Mouse (Mus musculus): ENCODE data around the gene Btg1-ps1.
"Not testable (repeated sequence)": the region's sequence is repeated elsewhere in the genome, so short reads cannot be mapped to it uniquely, and the experiment has no call there.

Btg1-ps1 gene

GRCm38 (mm10) chrX:38018597-38018996 lies at the start of gene Btg1-ps1:
Btg1-ps1 (minus strand) TSS chrX:38018815.
- not testable (repeated sequence) for DNase-seq

- DNase-seq, result no peak
Measured at GRCm38 (mm10) chrX:38066175-38066574, 47.6 kb upstream of the Btg1-ps1 start, which contains the start of gene Rhox10. Rhox10 (plus strand) TSS chrX:38066475.

DNA sequence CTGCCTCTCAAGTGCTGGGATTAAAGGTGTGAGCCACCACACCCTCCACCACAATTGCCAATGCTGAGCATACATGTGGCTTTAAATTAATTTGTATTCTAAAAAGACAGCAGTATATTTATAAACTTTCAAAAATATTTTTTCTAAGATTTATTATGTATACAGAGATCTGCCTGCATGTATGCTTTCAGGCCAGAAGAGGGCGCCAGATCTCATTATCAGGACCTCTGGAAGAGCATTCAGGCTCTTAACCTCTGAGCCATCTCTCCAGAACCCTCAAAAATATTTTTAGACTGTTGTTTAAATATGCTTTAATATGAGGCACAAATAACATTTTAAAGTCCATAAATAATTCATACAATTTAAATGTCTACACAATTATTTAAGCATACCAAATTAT lies 42.9 kb upstream of the Btg1-ps1 start:
- DNase-seq, result no peak

- not testable (repeated sequence) for DNase-seq
Measured at GRCm38 (mm10) chrX:38043014-38043413, 24.4 kb upstream of the Btg1-ps1 start, which contains the start of gene Btg1-ps2. Btg1-ps2 (minus strand) TSS chrX:38043114.

- no peak for DNase-seq
Measured at GRCm38 (mm10) chrX:38039666-38040065, 21.1 kb upstream of the Btg1-ps1 start.

- no peak for DNase-seq
Measured at GRCm38 (mm10) chrX:38033841-38034240, 15.2 kb upstream of the Btg1-ps1 start.

DNA sequence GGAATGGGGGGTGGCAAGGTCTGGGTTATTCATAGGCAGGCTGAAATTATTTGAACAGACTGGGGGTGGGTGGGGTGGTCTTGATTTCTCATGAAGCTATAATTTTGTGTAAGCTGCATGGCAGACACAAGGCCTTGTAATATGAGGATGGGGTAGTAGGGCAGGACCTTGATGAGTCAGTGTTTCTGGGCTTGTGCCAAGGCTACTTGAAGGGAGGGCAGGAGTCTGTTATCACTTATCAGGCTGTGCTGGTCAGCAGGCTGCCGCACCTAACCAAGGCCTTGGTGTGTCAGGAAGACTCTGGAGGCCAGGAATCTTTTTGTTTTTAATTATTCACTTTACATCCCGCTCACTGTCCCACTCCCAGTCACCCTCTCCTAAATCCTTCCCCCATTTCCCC lies 9.9 kb downstream of the Btg1-ps1 start:
- DNase-seq, result no peak

Data from right cerebral cortex, postnatal 25 days (tissue).